Mouse (Mus musculus): Measurements from ENCODE around the gene Cep57l1. TPM values are rescaled to one million over a fixed set of nuclear protein-coding genes. Genes with fewer than 3 reads are reported as not detected.

Gene Cep57l1
- total and polyA plus RNA-seq, 3 experiments = 0.86 to 2.5 (median 2.3) TPM

DNA sequence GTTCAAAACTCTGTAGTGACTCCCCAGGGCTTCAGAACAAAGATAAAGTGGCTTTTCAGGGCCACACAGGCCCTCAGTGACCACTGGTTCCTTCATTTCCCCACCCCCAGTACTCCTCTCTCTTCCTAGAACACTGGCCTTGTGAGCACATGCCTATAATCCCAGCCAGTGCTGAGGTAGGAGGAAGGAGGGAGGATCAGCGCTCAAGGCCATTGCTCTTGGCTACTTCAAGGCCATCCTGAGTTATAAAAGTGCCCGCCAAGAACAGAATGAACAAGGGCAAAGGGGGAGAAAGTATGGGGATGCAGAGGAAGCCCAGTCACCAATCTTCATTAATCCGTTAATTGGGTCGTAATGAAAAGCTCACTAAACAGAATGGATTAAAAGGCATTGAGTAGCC lies 44.1 kb downstream of the Cep57l1 start:
- Histone ChIP-seq H3K27ac (no peak overlapping the region), H3K27me3 (ENCODE audit: control insufficient read depth, insufficient read depth, low read length) (no peaks in the 10 kb centered on the region), H3K36me3 (ENCODE audit: control insufficient read depth, insufficient read depth, low read length) (no peaks in the 10 kb centered on the region), H3K4me1 (ENCODE audit: control insufficient read depth, insufficient read depth, low read length) (no peaks in the 10 kb centered on the region), H3K79me2 (replicated peaks; ENCODE audit: control insufficient read depth, insufficient read depth, low read length) (no peaks in the 10 kb centered on the region), H3K9ac (ENCODE audit: low read depth, low read length) (no peak overlapping the region), H3K4me3 (no peak overlapping the region)
- TF ChIP-seq CTCF (IDR thresholded peaks at IDR 0.05) = no peak
- no peak for TF ChIP-seq EP300 (IDR thresholded peaks at IDR 0.05; ENCODE audit: insufficient read depth, low read depth, low read length)
- TF ChIP-seq POLR2A (IDR thresholded peaks at IDR 0.05; ENCODE audit: insufficient read depth, low read depth, low read length) = no peak
- 95% methylated on average over 4 of the region's 4 CpGs for WGBS
- intact Hi-C loops (cut with DNase I) = no loop called here
- no peak for DNase-seq

DNA sequence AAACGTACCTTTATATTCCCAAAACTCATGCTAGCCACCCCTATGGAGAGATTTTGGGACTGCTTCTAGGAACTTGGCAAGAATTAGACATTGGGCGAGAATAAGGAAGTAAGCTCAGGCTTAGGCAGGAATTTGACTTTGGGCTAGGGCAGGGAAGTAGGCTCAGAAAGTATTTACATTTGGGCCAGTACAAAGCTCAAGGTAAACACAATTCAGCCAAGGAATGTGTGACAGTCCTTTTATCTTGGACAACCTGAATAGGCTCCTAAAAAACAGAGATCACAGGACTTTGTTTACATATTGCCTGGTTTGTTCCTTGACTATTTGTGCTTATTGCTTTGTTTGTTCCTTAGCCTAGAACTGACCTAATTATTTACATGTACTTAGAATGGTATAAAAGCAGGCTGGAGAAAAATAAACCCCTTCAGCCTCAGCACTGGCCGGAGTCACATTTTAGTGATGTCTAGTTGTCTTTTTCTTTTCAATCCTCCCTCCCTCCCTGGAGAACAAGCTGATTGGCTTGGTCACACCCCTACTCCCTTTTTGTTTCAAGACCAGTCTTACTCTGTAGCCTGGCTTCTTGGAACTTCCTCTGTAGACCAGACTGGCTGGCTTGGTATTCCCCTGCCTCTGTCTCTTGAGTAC lies 45.8 kb downstream of the Cep57l1 start:
- H3K9ac ChIP-seq (ENCODE audit: low read depth, low read length) = no peak overlapping the region
- TF ChIP-seq POLR2A (IDR thresholded peaks at IDR 0.05; ENCODE audit: insufficient read depth, low read depth, low read length) (no peak), EP300 (IDR thresholded peaks at IDR 0.05; ENCODE audit: insufficient read depth, low read depth, low read length) (no peak), CTCF (IDR thresholded peaks at IDR 0.05) (no peak)
- H3K4me1 ChIP-seq (ENCODE audit: control insufficient read depth, insufficient read depth, low read length) = no peaks in the 10 kb centered on the region
- no peak overlapping the region for H3K27ac ChIP-seq
- no peaks in the 10 kb centered on the region for H3K79me2 ChIP-seq (replicated peaks; ENCODE audit: control insufficient read depth, insufficient read depth, low read length)
- 83% methylated on average over 3 of the region's 3 CpGs for WGBS
- no peak overlapping the region for H3K4me3 ChIP-seq
- H3K27me3 ChIP-seq (ENCODE audit: control insufficient read depth, insufficient read depth, low read length) = no peaks in the 10 kb centered on the region
- H3K36me3 ChIP-seq (ENCODE audit: control insufficient read depth, insufficient read depth, low read length) = no peaks in the 10 kb centered on the region
- no peak for DNase-seq
- intact Hi-C loops (cut with DNase I) = no loop called here

DNA sequence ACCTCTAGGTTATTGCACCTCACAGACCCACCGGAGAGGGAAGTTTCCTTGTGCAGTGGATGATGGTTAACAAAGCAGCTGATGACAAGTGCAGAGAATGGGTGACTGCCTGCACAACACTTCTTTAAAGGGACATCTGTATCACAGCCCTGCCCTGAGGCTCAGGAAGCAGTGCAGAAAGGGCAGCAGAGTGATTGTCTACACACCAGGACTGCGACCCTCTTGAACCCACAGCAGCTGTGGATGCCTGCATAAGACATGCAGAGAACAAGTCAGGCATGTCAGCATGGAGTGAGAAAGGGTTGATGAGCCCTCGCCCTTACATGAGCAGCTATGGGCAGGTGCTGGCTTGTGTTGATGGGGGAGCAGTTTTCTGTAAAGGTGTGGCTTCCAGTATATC lies 48.8 kb downstream of the Cep57l1 start:
- Histone ChIP-seq H3K79me2 (replicated peaks; ENCODE audit: control insufficient read depth, insufficient read depth, low read length) (no peaks in the 10 kb centered on the region), H3K27ac (no peak overlapping the region), H3K36me3 (ENCODE audit: control insufficient read depth, insufficient read depth, low read length) (no peaks in the 10 kb centered on the region), H3K9ac (ENCODE audit: low read depth, low read length) (no peak overlapping the region), H3K27me3 (ENCODE audit: control insufficient read depth, insufficient read depth, low read length) (no peaks in the 10 kb centered on the region), H3K4me1 (ENCODE audit: control insufficient read depth, insufficient read depth, low read length) (no peaks in the 10 kb centered on the region), H3K4me3 (no peak overlapping the region)
- intact Hi-C loops (cut with DNase I) = no loop called here
- no peak for DNase-seq
- WGBS = 73% methylated on average over 3 of the region's 3 CpGs
- no peak for TF ChIP-seq CTCF (IDR thresholded peaks at IDR 0.05)
- no peak for TF ChIP-seq EP300 (IDR thresholded peaks at IDR 0.05; ENCODE audit: insufficient read depth, low read depth, low read length)
- no peak for TF ChIP-seq POLR2A (IDR thresholded peaks at IDR 0.05; ENCODE audit: insufficient read depth, low read depth, low read length)

DNA sequence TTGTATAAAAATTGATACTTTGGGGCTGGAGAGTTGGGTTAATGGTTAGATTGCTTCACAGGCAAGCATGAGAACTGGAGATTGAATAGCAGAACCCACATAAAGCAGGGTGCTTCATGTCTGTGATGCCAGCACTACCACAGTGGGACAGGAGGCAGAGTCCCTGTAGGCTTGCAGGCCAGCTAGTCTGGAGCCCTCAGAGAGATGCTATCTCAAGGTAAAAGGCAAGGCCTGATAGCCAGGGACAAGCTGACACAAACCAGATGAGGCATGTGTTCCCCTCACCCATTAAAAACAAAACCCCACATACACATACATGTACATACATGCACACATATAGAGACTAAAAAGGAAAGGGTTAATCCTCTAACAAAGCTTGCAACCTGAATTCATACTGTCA lies 51.6 kb downstream of the Cep57l1 start:
- Histone ChIP-seq H3K27me3 (ENCODE audit: control insufficient read depth, insufficient read depth, low read length) (no peaks in the 10 kb centered on the region), H3K27ac (no peak overlapping the region), H3K79me2 (replicated peaks; ENCODE audit: control insufficient read depth, insufficient read depth, low read length) (no peaks in the 10 kb centered on the region), H3K4me1 (ENCODE audit: control insufficient read depth, insufficient read depth, low read length) (no peaks in the 10 kb centered on the region), H3K36me3 (ENCODE audit: control insufficient read depth, insufficient read depth, low read length) (no peaks in the 10 kb centered on the region), H3K9ac (ENCODE audit: low read depth, low read length) (no peak overlapping the region), H3K4me3 (no peak overlapping the region)
- no peak for DNase-seq
- intact Hi-C loops (cut with DNase I) = no loop called here
- TF ChIP-seq CTCF (IDR thresholded peaks at IDR 0.05) = no peak
- no peak for TF ChIP-seq POLR2A (IDR thresholded peaks at IDR 0.05; ENCODE audit: insufficient read depth, low read depth, low read length)
- TF ChIP-seq EP300 (IDR thresholded peaks at IDR 0.05; ENCODE audit: insufficient read depth, low read depth, low read length) = no peak

DNA sequence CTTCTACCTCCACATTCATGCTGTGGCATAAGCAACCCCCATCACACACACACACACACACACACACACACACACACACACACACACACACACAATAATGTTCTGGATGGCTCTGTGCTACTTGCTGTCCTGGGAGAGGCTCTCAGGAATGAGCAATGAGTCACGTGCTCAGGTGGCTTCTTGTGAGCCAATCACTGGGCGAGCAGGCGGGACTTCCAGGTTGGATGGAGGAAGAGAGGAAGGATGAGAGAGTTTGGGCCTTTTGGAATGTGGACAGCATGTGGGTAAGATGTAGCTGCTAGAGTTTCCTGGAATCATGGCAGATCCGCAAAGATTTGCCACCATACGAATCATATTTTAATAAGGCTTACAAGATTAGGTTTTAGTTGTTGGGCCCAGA lies 52.4 kb downstream of the Cep57l1 start:
- WGBS = 94% methylated on average over 5 of the region's 5 CpGs

DNA sequence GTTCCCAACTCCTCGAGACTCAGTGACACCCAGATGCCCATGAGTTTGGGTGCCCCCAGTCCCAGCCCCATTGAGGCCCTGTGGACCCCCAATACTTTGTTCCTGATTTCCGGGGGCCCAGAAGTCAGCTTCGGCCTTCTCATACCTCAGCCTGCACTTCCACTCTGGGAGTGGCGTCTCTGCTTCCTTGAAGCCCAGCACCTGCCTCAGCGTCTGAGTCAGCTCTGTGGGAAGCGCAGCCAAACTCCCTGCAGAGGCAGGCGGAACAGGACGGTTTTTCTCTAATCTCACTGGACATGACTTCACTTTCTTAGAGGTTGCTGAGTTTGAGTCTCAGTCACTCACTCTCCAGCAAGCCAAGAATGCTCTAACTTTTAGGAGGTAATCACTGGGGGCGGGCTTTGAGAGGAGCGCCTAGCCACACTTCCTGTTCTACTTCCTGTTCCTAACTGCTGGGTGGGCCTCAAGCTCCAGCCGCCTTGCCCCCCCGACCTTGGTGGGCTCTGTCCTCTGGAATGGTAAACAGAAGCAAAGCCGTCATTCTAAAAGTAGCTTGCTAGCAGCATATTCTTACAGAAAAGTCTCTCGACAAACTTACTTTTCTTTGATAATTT lies 57.7 kb downstream of the Cep57l1 start:
- intact Hi-C loops (cut with DNase I) = no loop called here
- Histone ChIP-seq H3K27me3 (ENCODE audit: control insufficient read depth, insufficient read depth, low read length) (no peaks in the 10 kb centered on the region), H3K4me3 (no peak overlapping the region), H3K9ac (ENCODE audit: low read depth, low read length) (no peak overlapping the region), H3K4me1 (ENCODE audit: control insufficient read depth, insufficient read depth, low read length) (no peaks in the 10 kb centered on the region), H3K27ac (no peak overlapping the region), H3K36me3 (ENCODE audit: control insufficient read depth, insufficient read depth, low read length) (no peaks in the 10 kb centered on the region), H3K79me2 (replicated peaks; ENCODE audit: control insufficient read depth, insufficient read depth, low read length) (no peaks in the 10 kb centered on the region)
- 53% methylated on average over 14 of the region's 14 CpGs for WGBS
- no peak for DNase-seq
- TF ChIP-seq POLR2A (IDR thresholded peaks at IDR 0.05; ENCODE audit: insufficient read depth, low read depth, low read length) (no peak), EP300 (IDR thresholded peaks at IDR 0.05; ENCODE audit: insufficient read depth, low read depth, low read length) (no peak), CTCF (IDR thresholded peaks at IDR 0.05) (no peak)

More for the DNA sequence above, 52.4 kb downstream of the Cep57l1 start:
- H3K9ac ChIP-seq (ENCODE audit: low read depth, low read length) = no peak overlapping the region
- H3K36me3 ChIP-seq (ENCODE audit: control insufficient read depth, insufficient read depth, low read length) = no peaks in the 10 kb centered on the region
- no peak for DNase-seq
- H3K27me3 ChIP-seq (ENCODE audit: control insufficient read depth, insufficient read depth, low read length) = no peaks in the 10 kb centered on the region
- H3K79me2 ChIP-seq (replicated peaks; ENCODE audit: control insufficient read depth, insufficient read depth, low read length) = no peaks in the 10 kb centered on the region
- no peaks in the 10 kb centered on the region for H3K4me1 ChIP-seq (ENCODE audit: control insufficient read depth, insufficient read depth, low read length)
- H3K27ac ChIP-seq = no peak overlapping the region
- no peak overlapping the region for H3K4me3 ChIP-seq
- intact Hi-C loops (cut with DNase I) = no loop called here
- TF ChIP-seq CTCF (IDR thresholded peaks at IDR 0.05) (no peak), POLR2A (IDR thresholded peaks at IDR 0.05; ENCODE audit: insufficient read depth, low read depth, low read length) (no peak), EP300 (IDR thresholded peaks at IDR 0.05; ENCODE audit: insufficient read depth, low read depth, low read length) (no peak)

Measured in heart, adult 2 months (tissue).